Mouse (Mus musculus): Measurements from ENCODE around the gene Lhfpl3. TPM values are rescaled to one million over a fixed set of nuclear protein-coding genes. Genes with fewer than 3 reads are reported as not detected.

The Lhfpl3 gene
- polyA plus RNA-seq, 1 experiment from 2014 or later = 22.4 TPM

DNA sequence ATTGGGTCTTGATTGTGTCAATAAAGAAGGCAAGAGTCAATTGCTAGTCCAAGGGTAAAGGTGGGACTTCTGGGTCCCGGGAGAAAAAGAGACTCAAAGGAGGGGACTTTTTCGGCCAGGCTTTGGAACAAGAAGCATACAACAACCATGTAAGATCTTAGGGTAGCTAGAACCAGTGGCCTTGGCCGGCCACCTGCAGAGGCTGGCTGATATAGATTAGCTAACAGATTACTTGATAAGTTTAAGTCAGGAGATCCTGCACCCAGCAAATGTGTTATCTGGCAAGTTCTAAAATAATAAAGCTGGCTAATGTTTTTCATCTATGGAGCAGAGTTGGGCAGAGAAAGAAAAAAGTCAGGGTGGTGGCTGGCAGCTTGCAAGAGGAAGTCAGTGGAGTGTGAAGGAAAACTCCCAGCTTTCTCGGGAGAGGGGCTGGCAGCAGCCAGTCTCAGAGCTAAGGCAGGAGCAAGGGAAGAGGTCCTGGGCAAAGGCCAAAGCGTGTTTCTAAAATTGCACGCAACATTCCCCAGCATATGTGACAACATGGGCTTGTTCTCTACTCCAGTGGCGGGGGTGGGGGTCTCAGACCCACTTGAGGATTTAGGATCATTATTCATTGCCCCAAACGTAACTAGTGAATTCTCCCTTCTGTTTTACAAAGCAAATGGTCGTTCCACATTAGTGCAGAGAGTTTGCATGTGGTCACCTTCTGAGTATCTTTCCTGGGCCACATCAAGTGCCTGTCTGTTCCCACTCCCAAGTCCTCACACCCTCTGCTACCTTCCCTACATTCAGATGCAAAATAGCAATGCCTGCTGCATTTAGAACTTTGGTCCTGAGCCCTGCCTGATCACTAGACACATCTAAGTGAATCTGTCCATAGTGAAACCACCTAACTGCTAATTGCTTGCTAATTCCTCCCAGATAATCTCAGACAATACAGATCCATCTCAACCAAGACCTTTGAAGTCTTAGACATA lies 504.3 kb downstream of the Lhfpl3 start:
- Histone ChIP-seq H3K4me1 (replicated peaks) (no peaks in the 10 kb centered on the region; the same call in 1 of the 2 replicates), H3K4me3 (no peak overlapping the region), H3K9ac (no peak overlapping the region), H3K4me2 (no peak overlapping the region), H3K27me3 (no peaks in the 10 kb centered on the region), H3K36me3 (no peaks in the 10 kb centered on the region), H3K27ac (replicated peaks) (no peak overlapping the region), H3K9me3 (no peaks in the 10 kb centered on the region)
- no peak for ATAC-seq (ENCODE audit: low FRiP score, low read depth)
- 54% methylated on average over 9 of the region's 9 CpGs for WGBS

GRCm38 (mm10) chr5:23251462-23252224 lies 505.8 kb downstream of the Lhfpl3 start:
- H3K27ac ChIP-seq (replicated peaks) = no peak overlapping the region
- no peak overlapping the region for H3K9ac ChIP-seq
- H3K4me1 ChIP-seq (replicated peaks) = no peaks in the 10 kb centered on the region; the same call in 1 of the 2 replicates
- no peaks in the 10 kb centered on the region for H3K9me3 ChIP-seq
- ATAC-seq (ENCODE audit: low FRiP score, low read depth) = no peak
- no peaks in the 10 kb centered on the region for H3K27me3 ChIP-seq
- WGBS = 44% methylated on average over 12 of the region's 12 CpGs
- H3K4me3 ChIP-seq = no peak overlapping the region
- no peak overlapping the region for H3K4me2 ChIP-seq
- no peaks in the 10 kb centered on the region for H3K36me3 ChIP-seq

- no peak overlapping the region for H3K9ac ChIP-seq
- H3K27ac ChIP-seq (replicated peaks) = no peak overlapping the region
- no peaks in the 10 kb centered on the region for H3K9me3 ChIP-seq
- no peaks in the 10 kb centered on the region for H3K27me3 ChIP-seq
- no peak overlapping the region for H3K4me3 ChIP-seq
- H3K4me1 ChIP-seq (replicated peaks) = no peaks in the 10 kb centered on the region
- WGBS = 57% methylated on average over 3 of the region's 3 CpGs
- ATAC-seq (ENCODE audit: low FRiP score, low read depth) = peak; percentile 42; the same call in 1 of the 2 replicates
- no peaks in the 10 kb centered on the region for H3K36me3 ChIP-seq
- H3K4me2 ChIP-seq = no peak overlapping the region
Observed at GRCm38 (mm10) chr5:23255816-23256418, 510.1 kb downstream of the Lhfpl3 start.

GRCm38 (mm10) chr5:23273309-23273708 lies 527.5 kb downstream of the Lhfpl3 start:
- Histone ChIP-seq H3K4me1 (replicated peaks) (no peaks in the 10 kb centered on the region), H3K36me3 (no peaks in the 10 kb centered on the region), H3K4me3 (no peak overlapping the region), H3K27ac (replicated peaks) (no peak overlapping the region), H3K27me3 (no peaks in the 10 kb centered on the region), H3K4me2 (no peak overlapping the region), H3K9me3 (no peaks in the 10 kb centered on the region), H3K9ac (no peak overlapping the region)
- 85% methylated on average over 3 of the region's 3 CpGs for WGBS
- no peak for ATAC-seq (ENCODE audit: low FRiP score, low read depth)

- H3K27me3 ChIP-seq = no peaks in the 10 kb centered on the region
- H3K9me3 ChIP-seq = no peaks in the 10 kb centered on the region
- ATAC-seq (ENCODE audit: low FRiP score, low read depth) = no peak
- no peak overlapping the region for H3K4me3 ChIP-seq
- no peaks in the 10 kb centered on the region for H3K36me3 ChIP-seq
- H3K4me1 ChIP-seq (replicated peaks) = no peaks in the 10 kb centered on the region
- 96% methylated on average over 7 of the region's 7 CpGs for WGBS
- H3K9ac ChIP-seq = no peak overlapping the region
- no peak overlapping the region for H3K4me2 ChIP-seq
- H3K27ac ChIP-seq (replicated peaks) = no peak overlapping the region
Observed at GRCm38 (mm10) chr5:23279364-23279763, 533.5 kb downstream of the Lhfpl3 start.

DNA sequence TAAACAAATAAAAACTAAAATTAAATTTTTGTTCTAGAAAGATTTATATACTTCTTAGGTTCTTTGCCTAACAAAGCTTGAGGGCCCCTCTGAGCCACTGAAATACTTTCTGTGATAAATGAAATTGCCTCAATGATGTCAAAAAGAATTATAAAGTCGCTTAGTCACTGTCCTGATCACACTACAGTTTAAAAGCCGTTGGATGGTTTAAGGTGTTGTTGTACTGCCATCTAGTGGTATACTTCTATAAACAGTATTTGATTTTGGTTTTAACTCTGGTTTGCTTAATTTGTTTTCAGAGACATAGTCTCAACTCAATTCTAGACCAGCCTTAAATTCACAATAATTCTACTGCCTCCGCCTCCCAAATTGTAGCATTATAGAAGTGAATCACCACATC lies 539.0 kb downstream of the Lhfpl3 start:
- peak; percentile 42; the same call in 1 of the 2 replicates for ATAC-seq (ENCODE audit: low FRiP score, low read depth)
- H3K4me3 ChIP-seq = no peak overlapping the region
- no peaks in the 10 kb centered on the region for H3K9me3 ChIP-seq
- H3K4me2 ChIP-seq = no peak overlapping the region
- H3K27me3 ChIP-seq = no peaks in the 10 kb centered on the region
- no peak overlapping the region for H3K27ac ChIP-seq (replicated peaks)
- H3K9ac ChIP-seq = no peak overlapping the region
- H3K36me3 ChIP-seq = no peaks in the 10 kb centered on the region
- H3K4me1 ChIP-seq (replicated peaks) = no peaks in the 10 kb centered on the region
- 26% methylated on average over 3 of the region's 3 CpGs for WGBS

DNA sequence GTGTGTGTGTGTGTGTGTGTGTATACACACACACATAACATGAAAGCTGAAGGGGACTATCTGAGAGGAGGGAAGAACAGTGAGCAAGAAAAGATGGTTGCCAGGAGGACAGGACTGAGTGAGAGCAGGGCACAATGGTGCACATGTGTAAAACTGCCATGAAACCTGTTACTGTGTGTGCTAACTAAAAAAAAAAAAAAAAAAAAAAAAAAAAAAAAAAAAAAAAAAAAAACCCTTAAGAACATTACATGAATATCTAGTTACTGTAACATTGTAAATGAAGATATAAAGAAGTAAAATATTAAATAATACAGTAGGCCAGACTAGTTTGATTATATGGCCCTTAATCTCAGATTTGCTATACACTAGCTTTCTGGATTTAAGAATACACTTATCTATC lies 543.3 kb downstream of the Lhfpl3 start:
- H3K4me1 ChIP-seq (replicated peaks) = no peaks in the 10 kb centered on the region
- no peak overlapping the region for H3K4me2 ChIP-seq
- H3K27ac ChIP-seq (replicated peaks) = no peak overlapping the region
- H3K4me3 ChIP-seq = no peak overlapping the region
- H3K9ac ChIP-seq = no peak overlapping the region
- no peaks in the 10 kb centered on the region for H3K27me3 ChIP-seq
- H3K36me3 ChIP-seq = no peaks in the 10 kb centered on the region
- no peak for ATAC-seq (ENCODE audit: low FRiP score, low read depth)
- H3K9me3 ChIP-seq = no peaks in the 10 kb centered on the region

Small RNA genes lying within 50 kb of the gene (microRNA-seq; reads per million reads assigned to microRNA genes)
- not detected for gene Gm28022
- gene Gm44363 = not detected

Other genes starting within 250 kb of the Lhfpl3 start
- gene Orc5, start 195.6 kb upstream of the Lhfpl3 start, polyA plus RNA-seq (2015; fragmentation: Nextera tagmentation; extraction: Ambion mirVana) = 34.6 and 35.4 TPM in 2 replicates